Mouse (Mus musculus) cortical plate, adult 2 months (tissue): ENCODE data around the gene Hip1r.

ENCODE experiments used
- CTCF ChIP-seq: fragments of 200-500 bp; IDR thresholded peaks from 2 replicates; pipeline ENCODE4 v1.5.1; 2011; ENCODE audit warnings: mild to moderate bottlenecking, control low read depth, low read length; ENCODE audit not compliant: insufficient read depth; ENCODE audit errors: extremely low read depth
- POLR2A ChIP-seq: fragments of 200-500 bp; IDR thresholded peaks from 2 replicates; pipeline ENCODE4 v1.6.1; 2011; ENCODE audit warnings: mild to moderate bottlenecking, low read length, control low read depth; ENCODE audit not compliant: insufficient read depth; ENCODE audit errors: extremely low read depth

DNA sequence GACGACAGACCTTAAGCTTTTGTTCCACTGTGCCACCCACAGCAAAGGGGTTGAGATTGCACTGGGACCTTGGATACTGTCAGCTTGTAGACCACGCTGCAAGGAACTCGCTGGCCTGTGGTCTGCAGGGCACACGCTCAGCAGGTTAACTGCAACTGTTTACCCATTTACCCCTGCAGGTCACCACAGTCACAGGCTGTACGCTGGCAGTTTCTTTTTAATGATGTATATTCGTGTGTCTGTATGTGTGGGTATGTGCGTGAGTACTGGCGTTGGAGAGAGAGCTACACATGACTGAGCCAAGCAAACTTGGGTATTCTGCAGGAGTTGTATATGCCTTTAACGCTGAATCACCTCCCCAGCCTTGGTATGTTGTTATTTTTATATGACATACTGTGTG lies 45.2 kb downstream of the Hip1r start:
- TF ChIP-seq POLR2A, result no peak
- no peak for TF ChIP-seq CTCF
